ENCODE assay signal across 12 mouse cellular contexts in the genomic region with DNA sequence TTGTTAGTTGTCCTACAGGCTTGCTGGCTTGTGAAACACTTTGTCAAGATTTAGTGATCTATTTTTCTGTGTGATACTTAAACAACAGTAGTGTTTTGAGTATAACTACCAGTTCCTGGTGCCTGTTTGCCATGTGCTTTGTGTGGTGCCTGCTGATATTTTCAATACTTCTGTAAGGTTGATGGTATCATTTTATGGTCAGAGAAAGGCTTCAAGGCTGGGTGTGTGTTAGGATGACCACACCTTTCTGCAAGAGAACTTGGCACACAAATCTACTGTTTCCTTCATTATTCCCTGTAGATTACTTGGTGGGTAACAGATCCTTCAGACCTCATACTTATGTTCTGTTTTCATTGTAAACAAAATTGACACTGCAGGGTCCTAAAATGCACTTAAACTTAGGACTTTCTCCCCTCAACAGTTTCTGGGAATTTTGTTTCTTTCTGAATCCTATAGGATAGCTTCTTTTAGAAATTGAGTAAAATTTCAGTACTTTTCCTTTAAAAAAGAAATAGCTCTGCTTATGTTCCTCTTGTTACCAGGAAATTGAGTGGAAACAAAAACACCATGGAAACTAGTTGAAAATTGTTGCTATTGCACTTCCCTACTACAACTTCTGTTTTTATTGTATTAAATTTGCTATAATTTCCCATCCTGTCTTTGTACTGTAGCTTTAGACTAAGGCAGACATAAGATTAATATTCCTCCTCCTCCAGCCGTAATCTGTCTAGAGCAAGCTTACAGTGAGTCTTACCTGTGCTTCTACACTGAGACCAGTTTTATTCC.
DNase-seq lines count a peak whose midpoint lies in the region; ATAC-seq lines count a peak whose summit lies in the region.
"Had no signal": no experiment of that assay in that cellular context is flagged by ENCODE, and none has a peak within 500 bp of the region (broad histone marks: within the 10 kb centered on the region; RNA-seq: fewer than 3 reads in every experiment).

No protein-coding gene starts in this region.

- no peak for ATAC-seq in liver, embryonic 12.5 days
- ATAC-seq in liver, embryonic 11.5 days (replicated peaks; ENCODE audit: low FRiP score), result no peak
- no peak for ATAC-seq in neural tube, embryonic 15.5 days (ENCODE audit: low FRiP score)

- peak overlapping the region; percentile 45; the same call in 1 of the 2 replicates for H3K27ac ChIP-seq in liver, embryonic 12.5 days
- H3K27ac ChIP-seq in liver, embryonic 11.5 days (ENCODE audit: low read depth, low read length), result no peak overlapping the region
- 0 out of 2 replicates have a peak overlapping the region, but pooled peaks have one; percentile 45 for H3K27ac ChIP-seq in neural tube, embryonic 15.5 days (replicated peaks)
- H3K27ac ChIP-seq: midbrain, embryonic 12.5 days had no signal

- WGBS in liver, embryonic 12.5 days (ENCODE audit: insufficient replicate concordance), result 66% methylated on average over 1 of the region's 1 CpGs
- WGBS in liver, embryonic 11.5 days, result 73% methylated on average over 1 of the region's 1 CpGs
- 95% methylated on average over 1 of the region's 1 CpGs for WGBS in neural tube, embryonic 15.5 days

- no peaks in the 10 kb centered on the region for H3K9me3 ChIP-seq in liver, embryonic 12.5 days (replicated peaks)
- no peaks in the 10 kb centered on the region for H3K9me3 ChIP-seq in liver, embryonic 11.5 days (ENCODE audit: control insufficient read depth, low read length)
- no peaks in the 10 kb centered on the region for H3K9me3 ChIP-seq in neural tube, embryonic 15.5 days (replicated peaks)
- H3K9me3 ChIP-seq: midbrain, embryonic 12.5 days had no signal

- peak; percentile 65 for DNase-seq in heart, adult 11 months
- DNase-seq in heart, adult 18-20 months, result no peak
- no peak for DNase-seq in liver, embryonic 11.5 days (ENCODE audit: low spot score)
- DNase-seq in induced T-regulatory cell, adult 2 months (ENCODE audit: low read depth), result peak; percentile 43
- DNase-seq in right cerebral cortex, adult 18-20 months, result no peak
- no peak for DNase-seq in ovary, postnatal 14 days (ENCODE audit: low spot score)
- DNase-seq: adrenal gland, postnatal 10 days; cerebellum, adult 11-12 months had no signal

- no peaks in the 10 kb centered on the region for H3K27me3 ChIP-seq in liver, embryonic 12.5 days (replicated peaks)
- H3K27me3 ChIP-seq in liver, embryonic 11.5 days (replicated peaks; ENCODE audit: control insufficient read depth, insufficient read depth, low read length), result no peaks in the 10 kb centered on the region
- H3K27me3 ChIP-seq in neural tube, embryonic 15.5 days (replicated peaks), result no peaks in the 10 kb centered on the region
- H3K27me3 ChIP-seq: midbrain, embryonic 12.5 days had no signal

- peaks cover 33% of the 10 kb centered on the region for H3K4me1 ChIP-seq in liver, embryonic 12.5 days
- H3K4me1 ChIP-seq in liver, embryonic 11.5 days (replicated peaks; ENCODE audit: control insufficient read depth, insufficient read depth, low read length), result peaks cover 31% of the 10 kb centered on the region
- peaks cover 8% of the 10 kb centered on the region for H3K4me1 ChIP-seq in neural tube, embryonic 15.5 days
- H3K4me1 ChIP-seq: midbrain, embryonic 12.5 days had no signal

- no peak overlapping the region for H3K4me2 ChIP-seq in liver, embryonic 12.5 days
- H3K4me2 ChIP-seq in liver, embryonic 11.5 days, result no peak overlapping the region
- no peak overlapping the region for H3K4me2 ChIP-seq in neural tube, embryonic 15.5 days
- H3K4me2 ChIP-seq: midbrain, embryonic 12.5 days had no signal

- H3K9ac ChIP-seq in liver, embryonic 12.5 days, result no peak overlapping the region
- H3K9ac ChIP-seq in liver, embryonic 11.5 days (ENCODE audit: low read depth, low read length), result no peak overlapping the region
- H3K9ac ChIP-seq in neural tube, embryonic 15.5 days (replicated peaks), result no peak overlapping the region
- H3K9ac ChIP-seq: midbrain, embryonic 12.5 days had no signal

- peaks cover 6% of the 10 kb centered on the region; the same call in 1 of the 2 replicates for H3K36me3 ChIP-seq in liver, embryonic 12.5 days
- no peaks in the 10 kb centered on the region; the same call in 1 of the 2 replicates for H3K36me3 ChIP-seq in liver, embryonic 11.5 days (ENCODE audit: control insufficient read depth, insufficient read depth, low read length)
- H3K36me3 ChIP-seq in neural tube, embryonic 15.5 days, result no peaks in the 10 kb centered on the region

- H3K4me3 ChIP-seq in liver, embryonic 12.5 days, result no peak overlapping the region
- no peak overlapping the region for H3K4me3 ChIP-seq in liver, embryonic 11.5 days (ENCODE audit: low read depth, low read length)
- H3K4me3 ChIP-seq in neural tube, embryonic 15.5 days (replicated peaks), result no peak overlapping the region
- H3K4me3 ChIP-seq: erythroblast, embryonic 14.5 days; midbrain, embryonic 12.5 days had no signal

Comparison
In these comparisons a context has a peak if more than half of its experiments do, and no peak if none do; other contexts are left out.
1. DNase-seq: peak in heart, adult 11 months (single experiment) and induced T-regulatory cell, adult 2 months (single experiment); none in heart, adult 18-20 months (0 of 2), liver, embryonic 11.5 days (single experiment), right cerebral cortex, adult 18-20 months (single experiment) and ovary, postnatal 14 days (single experiment).